Mouse (Mus musculus): Measurements from ENCODE around the gene Spryd4.

- TF ChIP-seq CTCF (IDR thresholded peaks at IDR 0.05): peak; percentile 53
- peak; percentile 88 for TF ChIP-seq POLR2A (IDR thresholded peaks at IDR 0.05; ENCODE audit: insufficient read depth, low read depth, low read length)
- 0 out of 2 replicates have a peak, but pooled peaks have one; percentile 30 for TF ChIP-seq EP300 (IDR thresholded peaks at IDR 0.05; ENCODE audit: insufficient read depth, low read depth, low read length)
Observed at GRCm38 (mm10) chr10:128211390-128212108, at the start of gene Spryd4.
